Mouse (Mus musculus) thymus, adult 2 months (tissue): Measurements from ENCODE around the gene Cox17.

Source experiments
- CTCF ChIP-seq: fragments of 200-500 bp; IDR thresholded peaks from 2 replicates; pipeline ENCODE4 v1.5.1; 2012; ENCODE audit warnings: mild to moderate bottlenecking, control low read depth, low read length, moderate library complexity, borderline replicate concordance; ENCODE audit not compliant: control insufficient read depth, poor library complexity, insufficient read depth; ENCODE audit errors: extremely low read depth
- POLR2A ChIP-seq: fragments of 200-500 bp; IDR thresholded peaks from 2 replicates; pipeline ENCODE4 v1.6.1; 2012; ENCODE audit warnings: mild to moderate bottlenecking, low read length, control low read depth, moderate library complexity; ENCODE audit not compliant: control insufficient read depth, poor library complexity, insufficient read depth; ENCODE audit errors: extremely low read depth

GRCm38 (mm10) chr16:38369431-38369830 is 22.6 kb downstream of the Cox17 start:
- TF ChIP-seq CTCF = no peak
- no peak for TF ChIP-seq POLR2A
